14 mouse cellular contexts compared by ENCODE assay signal in the genomic region with DNA sequence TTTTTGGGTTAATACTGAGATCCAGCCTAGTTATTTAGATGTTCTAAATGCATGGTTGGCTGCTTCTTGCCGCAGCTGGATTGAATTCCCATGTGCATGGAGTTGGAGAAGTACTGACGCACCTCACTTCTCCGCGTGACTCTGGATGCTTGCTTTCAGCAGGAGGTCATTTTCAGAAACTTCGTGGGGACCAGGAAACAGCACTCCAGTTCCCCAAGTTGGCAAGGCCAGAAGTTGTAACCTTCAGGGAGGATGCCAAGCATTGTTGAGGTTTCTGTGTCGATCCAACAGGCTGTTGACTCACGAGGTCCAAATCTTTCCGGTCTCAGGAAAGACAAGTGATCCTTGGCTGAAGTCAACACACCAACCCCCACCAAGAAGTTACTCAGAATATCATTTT.
DNase-seq lines count a peak whose midpoint lies in the region; ATAC-seq and TF ChIP-seq lines count a peak whose summit lies in the region.
"Had no signal": no experiment of that assay in that cellular context is flagged by ENCODE, and none has a peak within 500 bp of the region (broad histone marks: within the 10 kb centered on the region; RNA-seq: fewer than 3 reads in every experiment).

No protein-coding gene starts in this region.

- TF ChIP-seq POLR2A in lung, adult 2 months (IDR thresholded peaks at IDR 0.05; ENCODE audit: borderline replicate concordance, extremely low read depth, low read depth, low read length): no peak

- no peak overlapping the region for H3K4me2 ChIP-seq in forebrain, embryonic 13.5 days
- no peak overlapping the region for H3K4me2 ChIP-seq in midbrain, embryonic 14.5 days (ENCODE audit: low read length)
- H3K4me2 ChIP-seq: liver, embryonic 13.5 days had no signal

- no peaks in the 10 kb centered on the region for H3K9me3 ChIP-seq in forebrain, embryonic 13.5 days (replicated peaks)
- H3K9me3 ChIP-seq in midbrain, embryonic 14.5 days (ENCODE audit: control insufficient read depth, low read length): no peaks in the 10 kb centered on the region
- H3K9me3 ChIP-seq: hindbrain, embryonic 10.5 days; liver, embryonic 13.5 days had no signal

- intact Hi-C loops in gastrocnemius, adult 2 months (cut with DNase I): no loop called here

- H3K27me3 ChIP-seq in forebrain, embryonic 13.5 days: no peaks in the 10 kb centered on the region
- H3K27me3 ChIP-seq in midbrain, embryonic 14.5 days (ENCODE audit: control insufficient read depth, insufficient read depth, low read length): no peaks in the 10 kb centered on the region
- H3K27me3 ChIP-seq: liver, embryonic 13.5 days had no signal

- no peak overlapping the region for H3K4me3 ChIP-seq in gastrocnemius, adult 2 months
- H3K4me3 ChIP-seq in lung, adult 2 months (replicated peaks; ENCODE audit: extremely low read depth, low read depth, low read length): no peak overlapping the region
- H3K4me3 ChIP-seq in forebrain, embryonic 13.5 days: no peak overlapping the region
- H3K4me3 ChIP-seq in midbrain, embryonic 14.5 days (replicated peaks; ENCODE audit: low read depth, low read length): no peak overlapping the region
- H3K4me3 ChIP-seq: hindbrain, embryonic 10.5 days; liver, embryonic 13.5 days had no signal

- WGBS in lung, adult 2 months: 57% methylated on average over 8 of the region's 8 CpGs
- 92% methylated on average over 8 of the region's 8 CpGs for WGBS in forebrain, embryonic 13.5 days
- WGBS in midbrain, embryonic 14.5 days: 86% methylated on average over 8 of the region's 8 CpGs

- H3K36me3 ChIP-seq in forebrain, embryonic 13.5 days (ENCODE audit: poor library complexity, severe bottlenecking): no peaks in the 10 kb centered on the region
- no peaks in the 10 kb centered on the region for H3K36me3 ChIP-seq in midbrain, embryonic 14.5 days (ENCODE audit: control insufficient read depth, insufficient read depth, low read length)
- H3K36me3 ChIP-seq: hindbrain, embryonic 10.5 days; liver, embryonic 13.5 days had no signal

- H3K27ac ChIP-seq in gastrocnemius, adult 2 months: peak overlapping the region; percentile 31; the same call in 1 of the 2 replicates
- H3K27ac ChIP-seq in forebrain, embryonic 13.5 days: no peak overlapping the region
- no peak overlapping the region for H3K27ac ChIP-seq in midbrain, embryonic 14.5 days (replicated peaks; ENCODE audit: low read depth, low read length)
- H3K27ac ChIP-seq: hindbrain, embryonic 10.5 days; kidney, postnatal 0 days; liver, embryonic 13.5 days; stomach, postnatal 0 days had no signal

- H3K9ac ChIP-seq in forebrain, embryonic 13.5 days: no peak overlapping the region
- no peak overlapping the region for H3K9ac ChIP-seq in midbrain, embryonic 14.5 days (replicated peaks; ENCODE audit: low read length)
- H3K9ac ChIP-seq: liver, embryonic 13.5 days had no signal

- no peaks in the 10 kb centered on the region for H3K4me1 ChIP-seq in lung, adult 2 months (ENCODE audit: control insufficient read depth, insufficient read depth, low read length)
- no peaks in the 10 kb centered on the region for H3K4me1 ChIP-seq in forebrain, embryonic 13.5 days
- no peaks in the 10 kb centered on the region for H3K4me1 ChIP-seq in midbrain, embryonic 14.5 days (ENCODE audit: control insufficient read depth, insufficient read depth, low read length)
- H3K4me1 ChIP-seq: hindbrain, embryonic 10.5 days; liver, embryonic 13.5 days had no signal

- no peak for ATAC-seq in forebrain, embryonic 13.5 days
- no peak for ATAC-seq in midbrain, embryonic 14.5 days (ENCODE audit: low FRiP score, low TSS enrichment)

- TF ChIP-seq CTCF in gastrocnemius, adult 2 months (IDR thresholded peaks at IDR 0.05): no peak
- no peak for TF ChIP-seq CTCF in lung, adult 2 months (IDR thresholded peaks at IDR 0.05; ENCODE audit: insufficient read depth, low read length)

- peak; percentile 23 for DNase-seq in gastrocnemius, adult 2 months
- DNase-seq in gastrocnemius, postnatal 10 days: no peak
- peak; percentile 41 for DNase-seq in Muller cell, postnatal 12 days (ENCODE audit: inconsistent ontology term)
- peak; percentile 49 to 51 for DNase-seq in heart, adult 9 months (ENCODE audit: low spot score in 2 of 2)
- DNase-seq in lung, adult 2 months: peak; percentile 48
- DNase-seq in yolk sac, embryonic 10.5 days (ENCODE audit: low spot score): no peak
- no peak for DNase-seq in midbrain, embryonic 14.5 days
- DNase-seq: cerebellum, postnatal 25 days; liver, embryonic 13.5 days; right cerebral cortex, postnatal 14 days had no signal

Comparison
In these comparisons a context has a peak if more than half of its experiments do, and no peak if none do; other contexts are left out.
1. DNase-seq: peak in gastrocnemius, adult 2 months (single experiment), Muller cell, postnatal 12 days (single experiment), heart, adult 9 months (2 of 2) and lung, adult 2 months (single experiment); none in gastrocnemius, postnatal 10 days (single experiment), yolk sac, embryonic 10.5 days (single experiment) and midbrain, embryonic 14.5 days (single experiment).